Mouse (Mus musculus): Measurements from ENCODE around the gene Gpr157.

GRCm38 (mm10) chr4:150057722-150058121 lies 29.4 kb upstream of the Gpr157 start:
- no peak for TF ChIP-seq CTCF (IDR thresholded peaks at IDR 0.05; ENCODE audit: low read depth)
- no peak for TF ChIP-seq EP300 (optimal IDR thresholded peaks at IDR 0.05)

Data from stomach, postnatal 0 days (tissue).